Mouse (Mus musculus) hindbrain, postnatal 0 days (tissue): Measurements from ENCODE around the gene Ptcra. TPM values are rescaled to one million over a fixed set of nuclear protein-coding genes. Genes with fewer than 3 reads are reported as not detected.

Source experiments
- ATAC-seq: fragments of 200-750 bp; cut with Nextera tagmentation; 2 replicates; pipeline ENCODE4 v1.8.0; 2017; ENCODE audit warnings: mild to moderate bottlenecking, moderate TSS enrichment, moderate library complexity
- DNase-seq: peaks from one replicate; pipeline ENCODE4 v3.0.0-alpha.2; 2015; ENCODE audit warnings: low spot score
- H3K27ac ChIP-seq: fragments of 300-500 bp; sonication (generic); 2 replicates; pipeline ENCODE4 v1.5.1; 2014; ENCODE audit warnings: mild to moderate bottlenecking
- H3K27me3 ChIP-seq: fragments of 300-500 bp; sonication (generic); 2 replicates; pipeline ENCODE4 v1.6.1; 2014; ENCODE audit warnings: low read length, mixed read lengths; ENCODE audit not compliant: insufficient read depth
- H3K36me3 ChIP-seq: fragments of 300-500 bp; sonication (generic); 2 replicates; pipeline ENCODE4 v1.6.1; 2014; ENCODE audit warnings: low read length, mixed read lengths; ENCODE audit not compliant: insufficient read depth
- H3K4me1 ChIP-seq: fragments of 300-500 bp; sonication (generic); 2 replicates; pipeline ENCODE4 v1.6.1; 2014; ENCODE audit warnings: antibody characterized with exemption, low read length, mixed read lengths; ENCODE audit not compliant: insufficient read depth
- H3K4me2 ChIP-seq: fragments of 300-500 bp; sonication (generic); 2 replicates; pipeline ENCODE4 v1.6.1; 2014; ENCODE audit warnings: low read depth, mild to moderate bottlenecking, low read length, moderate library complexity, mixed read lengths
- H3K4me3 ChIP-seq: fragments of 300-500 bp; sonication (generic); 2 replicates; pipeline ENCODE4 v1.5.1; 2014; ENCODE audit warnings: low read length
- H3K9ac ChIP-seq: fragments of 300-500 bp; sonication (generic); replicated peaks from 2 replicates; pipeline ENCODE4 v1.6.1; 2014; ENCODE audit warnings: mild to moderate bottlenecking, low read length, moderate library complexity, mixed read lengths
- H3K9me3 ChIP-seq: fragments of 300-500 bp; sonication (generic); 2 replicates; pipeline ENCODE4 v1.6.1; 2016; ENCODE audit warnings: low read length, mixed read lengths
- CTCF ChIP-seq: IDR thresholded peaks from 2 replicates; pipeline ENCODE4 v1.5.1; 2016; ENCODE audit warnings: antibody characterized with exemption, control low read depth, low read depth
- WGBS: fragments of 180-500 bp; shearing (Covaris S2); extraction: QIAGEN DNeasy Blood & Tissue Kit; methylation state at CpG from one replicate; pipeline ENCODE4 v1.1.7; 2014; 5-methylcytosine and 5-hydroxymethylcytosine counted together
- polyA plus RNA-seq: library from polyadenylated mRNA; unstranded; fragments of >200 nt; fragmentation: Nextera tagmentation; extraction: Ambion mirVana; gene quantifications from 2 replicates; pipeline ENCODE4 v1.2.1, GENCODE M21; 2015
- total RNA-seq: library from RNA; depleted of rRNA; stranded (reverse); fragments of >200 nt; gene quantifications from 2 replicates; pipeline ENCODE4 v1.2.3, GENCODE M21; 2014

Gene Ptcra
- total and polyA plus RNA-seq, 2 experiments from 2014 or later, result 0.11 TPM; not detected in 1

DNA sequence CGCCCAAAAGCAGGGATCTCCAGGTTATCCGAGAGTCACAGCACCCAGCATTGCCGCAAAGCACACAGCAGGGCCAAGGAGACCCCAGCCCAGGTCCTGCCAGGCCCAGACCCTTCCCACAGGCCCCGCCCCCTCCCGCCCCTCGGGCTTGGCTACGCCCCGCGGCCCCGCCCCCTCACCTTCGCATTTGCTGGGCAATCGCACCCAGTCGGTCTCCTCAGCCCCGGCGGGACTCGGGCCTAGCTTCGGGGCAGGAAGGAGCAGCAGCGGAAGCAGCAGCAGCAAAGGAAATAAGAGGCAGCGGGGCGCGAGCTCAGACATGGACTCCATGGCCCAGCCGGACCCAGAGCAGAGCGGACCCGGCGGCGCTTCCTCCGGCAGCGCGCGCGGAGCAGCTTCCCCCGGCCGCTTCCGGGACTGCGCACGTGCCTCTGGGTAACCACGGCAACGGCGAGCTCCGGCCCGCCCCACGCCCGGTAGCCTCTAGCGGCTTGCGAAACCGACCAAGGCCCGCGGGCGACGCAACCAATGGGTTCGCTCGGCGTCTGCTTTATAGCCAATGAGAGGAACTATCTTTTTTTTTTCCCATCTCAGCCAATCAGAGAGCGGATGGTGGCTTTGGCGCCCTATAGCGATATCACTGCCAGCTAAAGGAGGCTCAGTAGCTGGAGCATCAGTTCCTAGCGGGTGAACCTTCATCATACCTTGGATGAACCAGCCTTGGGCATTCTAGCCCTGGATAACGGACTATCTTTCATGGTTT, 11.5 kb downstream of the Ptcra start, which contains the start of gene Cnpy3:
Gene Cnpy3 (minus strand): TSS at position 421 of the 763 bp plus-strand sequence.
- H3K36me3 ChIP-seq, result no peaks in the 10 kb centered on the region
- no peaks in the 10 kb centered on the region for H3K27me3 ChIP-seq
- peak within 1 kb of the TSS; percentile 95 for H3K27ac ChIP-seq
- H3K4me1 ChIP-seq, result peaks cover 7% of the 10 kb centered on the region; the same call in 1 of the 2 replicates
- H3K9ac ChIP-seq, result peak within 1 kb of the TSS; percentile 90
- TF ChIP-seq CTCF, result no peak; the same call in 1 of the 2 replicates
- no peaks in the 10 kb centered on the region for H3K9me3 ChIP-seq
- WGBS, result under 1% methylated on average over 58 of the region's 58 CpGs
- peak within 1 kb of the TSS; percentile 82 for H3K4me3 ChIP-seq
- peak; percentile 99 for ATAC-seq
- peak; percentile 99 for DNase-seq
- H3K4me2 ChIP-seq, result peak within 1 kb of the TSS; percentile 67

DNA sequence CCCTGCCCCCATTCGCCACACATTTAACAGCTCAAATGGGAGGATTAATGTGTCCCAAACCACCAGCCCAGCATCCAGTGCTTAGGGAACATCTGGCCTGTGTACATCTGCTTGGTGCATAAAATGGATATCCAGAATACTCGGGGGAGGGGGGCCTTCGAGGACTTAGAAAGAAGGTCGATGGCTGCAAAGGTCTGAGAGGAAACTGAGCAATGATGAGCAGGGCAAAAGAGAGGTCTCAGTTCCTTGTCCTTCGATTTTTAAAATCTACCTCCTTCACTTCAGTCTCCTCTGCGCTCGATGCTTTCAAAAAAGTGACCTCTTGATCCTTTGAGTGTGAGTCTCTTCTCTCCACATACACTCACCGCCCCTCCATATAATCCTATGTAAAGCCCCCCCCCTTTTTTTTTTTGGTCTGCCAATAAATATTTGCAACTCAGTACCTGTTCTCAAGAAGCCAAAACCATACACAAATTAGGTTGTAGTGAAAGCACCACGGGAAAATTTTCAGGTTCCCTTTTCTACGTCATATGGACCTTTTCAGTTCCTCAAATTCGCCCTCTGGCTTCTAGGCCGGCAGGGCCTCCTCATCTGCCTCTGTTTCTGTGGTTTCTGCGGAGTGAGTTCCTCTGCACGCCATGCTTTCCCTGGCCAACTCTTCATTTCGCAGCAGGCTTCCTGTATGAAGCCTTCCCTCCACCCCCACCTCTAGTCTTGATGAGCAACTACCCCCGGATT, 12.3 kb downstream of the Ptcra start:
- ATAC-seq, result no peak
- 0 out of 2 replicates have a peak, but pooled peaks have one; percentile 5 for TF ChIP-seq CTCF

DNA sequence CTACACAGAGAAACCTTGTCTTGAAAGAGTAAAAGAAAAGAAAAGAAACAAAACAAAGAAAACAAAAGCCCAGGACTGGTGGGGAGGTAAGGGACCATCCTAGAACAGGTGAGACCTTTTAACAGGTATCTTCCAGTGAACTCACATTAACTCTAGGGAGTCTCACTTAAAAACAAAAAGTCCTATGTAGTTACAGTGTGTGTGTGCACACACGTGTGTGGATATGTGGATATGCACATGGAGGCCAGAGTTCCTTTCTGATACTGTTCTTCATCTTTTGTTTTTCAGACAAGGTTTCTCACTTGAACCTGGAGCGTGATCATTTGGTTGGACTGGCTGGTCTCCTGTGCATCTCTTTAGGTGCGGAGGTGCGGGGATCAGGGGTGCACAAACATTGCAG, 12.9 kb downstream of the Ptcra start:
- H3K4me3 ChIP-seq, result peak overlapping the region; percentile 82
- no peak for DNase-seq
- H3K4me1 ChIP-seq, result peaks cover 7% of the 10 kb centered on the region; the same call in 1 of the 2 replicates
- WGBS, result 92% methylated on average over 4 of the region's 4 CpGs
- peak overlapping the region; percentile 90 for H3K9ac ChIP-seq
- H3K4me2 ChIP-seq, result peak overlapping the region; percentile 67
- no peaks in the 10 kb centered on the region for H3K27me3 ChIP-seq
- H3K27ac ChIP-seq, result no peak overlapping the region; the same call in 1 of the 2 replicates
- no peaks in the 10 kb centered on the region for H3K9me3 ChIP-seq
- ATAC-seq, result no peak
- H3K36me3 ChIP-seq, result no peaks in the 10 kb centered on the region; the same call in 1 of the 2 replicates
- TF ChIP-seq CTCF, result no peak

More for the DNA sequence above, 12.3 kb downstream of the Ptcra start:
- Histone ChIP-seq H3K27me3 (no peaks in the 10 kb centered on the region), H3K9me3 (no peaks in the 10 kb centered on the region), H3K4me3 (peak overlapping the region; percentile 82), H3K4me2 (peak overlapping the region; percentile 67), H3K36me3 (no peaks in the 10 kb centered on the region; the same call in 1 of the 2 replicates), H3K27ac (peak overlapping the region; percentile 95), H3K9ac (peak overlapping the region; percentile 90), H3K4me1 (peaks cover 7% of the 10 kb centered on the region; the same call in 1 of the 2 replicates)
- WGBS, result 29% methylated on average over 16 of the region's 16 CpGs
- peak; percentile 62 for DNase-seq

DNA sequence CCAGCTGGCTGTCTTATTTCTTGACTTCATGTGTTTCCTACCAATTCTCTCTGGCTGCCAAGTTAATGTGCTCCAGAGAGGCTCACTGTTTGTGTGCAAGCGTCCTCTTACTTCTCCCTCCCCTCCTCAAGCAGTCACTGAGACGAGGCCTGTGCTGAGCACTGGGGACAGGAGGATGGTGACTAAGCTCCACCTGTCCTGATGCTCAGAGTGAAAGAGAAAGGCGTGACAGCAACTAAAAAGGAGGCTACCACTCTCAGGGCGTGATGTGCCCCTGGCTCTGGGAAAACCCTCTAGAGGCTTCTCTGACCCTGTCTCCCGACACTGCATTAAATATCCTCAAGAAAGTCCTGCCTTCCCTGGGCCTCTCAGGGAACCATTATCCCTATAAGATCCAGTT, 14.2 kb downstream of the Ptcra start:
- H3K36me3 ChIP-seq, result peaks cover 7% of the 10 kb centered on the region
- H3K9me3 ChIP-seq, result no peaks in the 10 kb centered on the region
- TF ChIP-seq CTCF, result no peak
- no peak overlapping the region for H3K27ac ChIP-seq
- no peak overlapping the region for H3K4me3 ChIP-seq
- H3K9ac ChIP-seq, result no peak overlapping the region
- no peaks in the 10 kb centered on the region for H3K27me3 ChIP-seq
- no peak overlapping the region for H3K4me2 ChIP-seq
- DNase-seq (no peak), ATAC-seq (no peak)
- H3K4me1 ChIP-seq, result peaks cover 7% of the 10 kb centered on the region; the same call in 1 of the 2 replicates
- 91% methylated on average over 5 of the region's 5 CpGs for WGBS

DNA sequence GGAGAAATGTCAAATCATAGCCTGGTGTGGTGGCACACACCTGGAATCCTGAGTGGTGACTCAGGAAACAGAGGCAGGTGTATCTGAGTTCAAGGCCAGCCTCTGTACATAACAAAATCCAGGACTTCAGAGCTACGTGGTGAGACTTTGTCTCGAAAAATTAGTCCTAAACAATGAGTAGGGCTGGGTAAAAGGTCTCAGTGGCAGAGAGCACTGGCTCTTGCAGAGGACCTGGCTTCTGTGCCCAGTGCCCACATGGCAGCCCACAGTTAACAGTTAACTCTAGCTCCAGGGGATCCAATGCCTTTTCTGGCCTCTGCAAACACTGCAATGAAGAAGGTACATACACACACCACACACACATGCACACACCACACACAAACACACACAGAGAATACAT, 15.7 kb downstream of the Ptcra start:
- no peak for ATAC-seq
- peaks cover 7% of the 10 kb centered on the region; the same call in 1 of the 2 replicates for H3K4me1 ChIP-seq
- H3K4me3 ChIP-seq, result no peak overlapping the region
- no peak for TF ChIP-seq CTCF
- no peak overlapping the region for H3K9ac ChIP-seq
- 88% methylated on average over 2 of the region's 2 CpGs for WGBS
- H3K27me3 ChIP-seq, result no peaks in the 10 kb centered on the region
- no peak for DNase-seq
- peaks cover 16% of the 10 kb centered on the region for H3K36me3 ChIP-seq
- no peak overlapping the region for H3K27ac ChIP-seq
- no peak overlapping the region for H3K4me2 ChIP-seq
- H3K9me3 ChIP-seq, result no peaks in the 10 kb centered on the region

DNA sequence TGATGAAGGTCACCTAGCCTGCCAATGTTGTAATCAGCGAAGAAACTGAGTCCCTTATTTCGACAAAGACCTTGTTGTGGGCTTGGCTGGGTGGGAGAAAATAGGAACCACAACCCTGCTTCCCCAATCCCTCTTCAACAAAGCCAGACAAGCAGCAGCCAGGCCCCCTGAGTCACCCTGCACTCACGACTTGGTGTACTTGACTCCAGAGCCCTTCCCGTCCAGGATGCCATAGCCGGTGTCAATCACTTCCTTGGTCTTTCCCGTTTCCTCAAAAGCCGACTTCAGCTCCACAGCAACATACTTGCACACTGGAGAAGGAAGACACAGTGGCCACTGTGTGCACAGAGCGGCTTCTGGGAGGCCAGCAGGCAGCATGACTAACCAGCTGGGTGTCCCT, 16.3 kb downstream of the Ptcra start:
- no peak for DNase-seq
- H3K27ac ChIP-seq, result no peak overlapping the region
- H3K9me3 ChIP-seq, result no peaks in the 10 kb centered on the region
- no peak for ATAC-seq
- 78% methylated on average over 8 of the region's 8 CpGs for WGBS
- no peak overlapping the region for H3K4me2 ChIP-seq
- peaks cover 18% of the 10 kb centered on the region for H3K36me3 ChIP-seq
- no peak overlapping the region for H3K4me3 ChIP-seq
- no peak for TF ChIP-seq CTCF
- no peak overlapping the region for H3K9ac ChIP-seq
- no peaks in the 10 kb centered on the region for H3K27me3 ChIP-seq
- H3K4me1 ChIP-seq, result peaks cover 7% of the 10 kb centered on the region; the same call in 1 of the 2 replicates
